ENCODE assay signal across 8 mouse cellular contexts in the genomic region with DNA sequence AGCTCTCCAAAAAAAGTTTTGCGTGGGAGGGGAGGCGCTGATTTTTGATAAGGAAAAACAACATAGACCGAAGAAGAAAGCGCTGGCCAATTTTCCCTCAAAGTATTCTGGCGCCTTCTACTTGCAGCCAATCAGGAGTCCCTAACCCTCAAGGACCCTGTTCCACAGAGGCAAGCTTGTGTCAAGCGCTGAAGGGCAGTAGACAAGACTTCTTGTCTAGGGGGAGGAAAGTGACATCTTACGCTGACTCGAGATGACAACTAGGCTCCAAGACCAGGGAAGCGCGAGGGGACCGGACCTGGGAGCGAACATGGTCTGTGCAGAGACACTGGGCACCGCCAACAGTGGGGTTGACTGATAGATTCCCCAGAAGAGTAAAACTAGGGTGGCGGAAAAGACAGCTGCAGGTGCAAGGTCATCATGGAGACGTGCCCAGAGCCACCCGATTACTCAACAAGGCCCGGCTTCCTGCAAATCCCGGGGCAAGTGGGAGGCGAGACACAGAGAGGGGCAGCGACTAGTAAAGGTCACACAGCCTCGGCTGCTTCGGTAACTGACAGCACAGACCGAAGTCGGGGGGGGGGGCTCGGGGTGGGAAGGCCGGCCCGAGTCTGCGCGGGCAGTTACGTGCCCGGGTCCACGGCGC. TPM values are rescaled to one million over a fixed set of nuclear protein-coding genes. Genes with fewer than 3 reads are reported as not detected.
DNase-seq lines count a peak whose midpoint lies in the region; ATAC-seq and TF ChIP-seq lines count a peak whose summit lies in the region.

No protein-coding gene starts in this region.

- no peak for TF ChIP-seq POLR2A in thymus, adult 2 months (IDR thresholded peaks at IDR 0.05; ENCODE audit: control insufficient read depth, extremely low read depth, insufficient read depth, low read length, poor library complexity)
- TF ChIP-seq POLR2A in myocyte (IDR thresholded peaks at IDR 0.05; ENCODE audit: insufficient read length, low read depth): no peak

- peaks cover 89% of the 10 kb centered on the region for H3K79me2 ChIP-seq in myocyte (ENCODE audit: control insufficient read depth, insufficient read depth)

- H3K36me3 ChIP-seq in thymus, adult 2 months (ENCODE audit: control insufficient read depth, insufficient read depth, low read length): peaks cover 31% of the 10 kb centered on the region
- H3K36me3 ChIP-seq in hindbrain, embryonic 16.5 days (ENCODE audit: control insufficient read depth, insufficient read depth, low read length): peaks cover 19% of the 10 kb centered on the region
- H3K36me3 ChIP-seq in liver, embryonic 13.5 days: peaks cover 70% of the 10 kb centered on the region
- peaks cover 38% of the 10 kb centered on the region for H3K36me3 ChIP-seq in myocyte (ENCODE audit: control insufficient read depth, insufficient read depth)

- H3ac ChIP-seq in myocyte (ENCODE audit: control insufficient read depth, insufficient read length): peak overlapping the region; percentile 85

- WGBS in thymus, adult 2 months: under 1% methylated on average over 33 of the region's 33 CpGs
- WGBS in hindbrain, embryonic 16.5 days: 2% methylated on average over 33 of the region's 33 CpGs
- under 1% methylated on average over 33 of the region's 33 CpGs for WGBS in liver, embryonic 13.5 days (ENCODE audit: insufficient replicate concordance)

- no peaks in the 10 kb centered on the region for H3K9me3 ChIP-seq in hindbrain, embryonic 16.5 days (ENCODE audit: control insufficient read depth, low read length)
- no peaks in the 10 kb centered on the region for H3K9me3 ChIP-seq in liver, embryonic 13.5 days (replicated peaks)

- peak overlapping the region; percentile 73 for H3K4me3 ChIP-seq in thymus, adult 2 months (ENCODE audit: control insufficient read depth, insufficient read depth, low read length)
- peak overlapping the region; percentile 88 for H3K4me3 ChIP-seq in gastrocnemius, adult 2 months
- H3K4me3 ChIP-seq in hindbrain, embryonic 16.5 days (ENCODE audit: low read length): peak overlapping the region; percentile 86
- peak overlapping the region; percentile 95 for H3K4me3 ChIP-seq in liver, embryonic 13.5 days (replicated peaks)
- peak overlapping the region; percentile 97 for H3K4me3 ChIP-seq in myocyte

- H3K4me2 ChIP-seq in hindbrain, embryonic 16.5 days (ENCODE audit: low read length): peak overlapping the region; percentile 96
- peak overlapping the region; percentile 92 for H3K4me2 ChIP-seq in liver, embryonic 13.5 days
- H3K4me2 ChIP-seq in myocyte (ENCODE audit: low read depth): peak overlapping the region; percentile 93

- no peaks in the 10 kb centered on the region for H3K27me3 ChIP-seq in thymus, adult 2 months (ENCODE audit: control insufficient read depth, insufficient read depth, low read length)
- H3K27me3 ChIP-seq in hindbrain, embryonic 16.5 days (replicated peaks; ENCODE audit: control insufficient read depth, insufficient read depth, low read length): no peaks in the 10 kb centered on the region
- no peaks in the 10 kb centered on the region for H3K27me3 ChIP-seq in liver, embryonic 13.5 days
- no peaks in the 10 kb centered on the region for H3K27me3 ChIP-seq in myocyte (ENCODE audit: control insufficient read depth, insufficient read depth, insufficient read length)

- peak overlapping the region; percentile 89 for H3K9ac ChIP-seq in hindbrain, embryonic 16.5 days (ENCODE audit: low read depth, low read length)
- peak overlapping the region; percentile 94 for H3K9ac ChIP-seq in liver, embryonic 13.5 days

- H3K27ac ChIP-seq in thymus, adult 2 months (ENCODE audit: control insufficient read depth, insufficient read depth, low read length): peak overlapping the region; percentile 72
- peak overlapping the region; percentile 100 for H3K27ac ChIP-seq in gastrocnemius, adult 2 months
- peak overlapping the region; percentile 95 for H3K27ac ChIP-seq in hindbrain, embryonic 16.5 days (ENCODE audit: low read depth, low read length)
- H3K27ac ChIP-seq in liver, embryonic 13.5 days: peak overlapping the region; percentile 96

- intact Hi-C loops in gastrocnemius, adult 2 months (cut with DNase I): no loop called here

- no peak for DNase-seq in thymus, adult 2 months
- DNase-seq in thymus, postnatal 14 days: no peak
- DNase-seq in c-Kit-positive CD71-positive TER-119-negative erythroid progenitor cells, embryonic 14.5 days (ENCODE audit: low read depth): peak; percentile 34
- peak; percentile 80 for DNase-seq in gastrocnemius, adult 2 months
- DNase-seq in liver, embryonic 13.5 days: peak; percentile 34
- no peak for DNase-seq in thymus, adult 18-20 months

- no peak for ATAC-seq in hindbrain, embryonic 16.5 days
- ATAC-seq in liver, embryonic 13.5 days (ENCODE audit: low read depth): no peak

- TF ChIP-seq CTCF in thymus, adult 2 months (IDR thresholded peaks at IDR 0.05; ENCODE audit: borderline replicate concordance, control insufficient read depth, extremely low read depth, insufficient read depth, low read length, poor library complexity): no peak
- TF ChIP-seq CTCF in gastrocnemius, adult 2 months (IDR thresholded peaks at IDR 0.05): no peak

- peaks cover 25% of the 10 kb centered on the region for H3K4me1 ChIP-seq in thymus, adult 2 months (replicated peaks; ENCODE audit: control insufficient read depth, insufficient read depth, low read length)
- peaks cover 49% of the 10 kb centered on the region for H3K4me1 ChIP-seq in hindbrain, embryonic 16.5 days (ENCODE audit: control insufficient read depth, insufficient read depth, low read depth, low read length)
- peaks cover 64% of the 10 kb centered on the region for H3K4me1 ChIP-seq in liver, embryonic 13.5 days (replicated peaks)

TF ChIP-seq in myocyte, 11 proteins besides CTCF, POLR2A, EP300 and RAD21:
- TF ChIP-seq USF1 (IDR thresholded peaks at IDR 0.05; ENCODE audit: low read depth) (no peak), MYOG (IDR thresholded peaks at IDR 0.05; ENCODE audit: control insufficient read depth in 1 of 3, insufficient read depth in 1 of 3, insufficient read length in 2 of 3, low read depth in 2 of 3) (peak in 1 of 3 experiments; percentile 9), MYOD1 (IDR thresholded peaks at IDR 0.05; ENCODE audit: control insufficient read depth in 1 of 3, insufficient read length in 2 of 3, low read depth in 2 of 3) (no peak), CEBPB (IDR thresholded peaks at IDR 0.05; ENCODE audit: insufficient read depth, poor library complexity, severe bottlenecking) (0 out of 2 replicates have a peak, but pooled peaks have one; percentile 23)
TF ChIP-seq in myocyte: peak in this region for 2.

RNA-seq across cellular contexts. Expression of a gene that starts 0.7 kb away (rescaled TPM):
- 196 and 199 TPM in 2 replicates for polyA plus RNA-seq in thymus, adult 2 months (2012; rRNA removed)
- 10 to 100 TPM; 38.5 to 41.1 TPM for total RNA-seq in gastrocnemius, adult 2 months (2021)
- polyA plus RNA-seq in hindbrain, embryonic 16.5 days (2015; fragmentation: Nextera tagmentation; extraction: Ambion mirVana): 56.7 and 66.1 TPM in 2 replicates
- polyA plus RNA-seq in liver, embryonic 13.5 days (2015; fragmentation: Nextera tagmentation; extraction: Ambion mirVana): 37.5 and 40.7 TPM in 2 replicates
- polyA plus RNA-seq in myocyte (2012; fragmentation: generic; extraction: Trizol): 35.3 TPM

RNA-seq across cellular contexts. Expression of a gene that starts 0.9 kb away (rescaled TPM):
- polyA plus RNA-seq in thymus, adult 2 months (2012; rRNA removed): 196 and 222 TPM in 2 replicates
- total RNA-seq in gastrocnemius, adult 2 months (2021): 10 to 100 TPM; 43.0 to 46.7 TPM
- 95.5 and 109 TPM in 2 replicates for polyA plus RNA-seq in hindbrain, embryonic 16.5 days (2015; fragmentation: Nextera tagmentation; extraction: Ambion mirVana)
- polyA plus RNA-seq in liver, embryonic 13.5 days (2015; fragmentation: Nextera tagmentation; extraction: Ambion mirVana): 44.4 and 59.7 TPM in 2 replicates
- 58.9 TPM for polyA plus RNA-seq in myocyte (2012; fragmentation: generic; extraction: Trizol)

RNA-seq across cellular contexts. Expression of a gene that starts 25.8 kb away (rescaled TPM):
- 117 and 145 TPM in 2 replicates for polyA plus RNA-seq in thymus, adult 2 months (2012; rRNA removed)
- 100 to 1,000 TPM; 107 to 167 TPM for total RNA-seq in gastrocnemius, adult 2 months (2021)
- polyA plus RNA-seq in hindbrain, embryonic 16.5 days (2015; fragmentation: Nextera tagmentation; extraction: Ambion mirVana): 186 and 221 TPM in 2 replicates
- polyA plus RNA-seq in liver, embryonic 13.5 days (2015; fragmentation: Nextera tagmentation; extraction: Ambion mirVana): 157 and 167 TPM in 2 replicates
- 587 TPM for polyA plus RNA-seq in myocyte (2012; fragmentation: generic; extraction: Trizol)

RNA-seq across cellular contexts. Expression of a gene that starts 29.5 kb away (rescaled TPM):
- polyA plus RNA-seq in thymus, adult 2 months (2012; rRNA removed): 3,463 and 3,864 TPM in 2 replicates
- total RNA-seq in gastrocnemius, adult 2 months (2021): 100 to 1,000 TPM; 589 to 687 TPM
- polyA plus RNA-seq in hindbrain, embryonic 16.5 days (2015; fragmentation: Nextera tagmentation; extraction: Ambion mirVana): 823 and 876 TPM in 2 replicates
- 1,217 and 1,404 TPM in 2 replicates for polyA plus RNA-seq in liver, embryonic 13.5 days (2015; fragmentation: Nextera tagmentation; extraction: Ambion mirVana)
- 3,746 TPM for polyA plus RNA-seq in myocyte (2012; fragmentation: generic; extraction: Trizol)

RNA-seq across cellular contexts. Expression of a gene that starts 29.5 kb away (rescaled TPM):
- polyA plus RNA-seq in thymus, adult 2 months (2012; rRNA removed): 10.6 and 13.1 TPM in 2 replicates
- total RNA-seq in gastrocnemius, adult 2 months (2021): 1 to 10 TPM in 1 of 2 experiments, under 1 TPM in 1; 0.89 to 1.1 TPM
- polyA plus RNA-seq in hindbrain, embryonic 16.5 days (2015; fragmentation: Nextera tagmentation; extraction: Ambion mirVana): 0.95 and 1.1 TPM in 2 replicates
- polyA plus RNA-seq in liver, embryonic 13.5 days (2015; fragmentation: Nextera tagmentation; extraction: Ambion mirVana): 0.08 and 0.14 TPM in 2 replicates
- polyA plus RNA-seq in myocyte (2012; fragmentation: generic; extraction: Trizol): 0.28 TPM

Comparison
In these comparisons a context has a peak if more than half of its experiments do, and no peak if none do; other contexts are left out.
1. DNase-seq: peak in c-Kit-positive CD71-positive TER-119-negative erythroid progenitor cells, embryonic 14.5 days (single experiment), gastrocnemius, adult 2 months (single experiment) and liver, embryonic 13.5 days (single experiment); none in thymus, adult 2 months (single experiment), thymus, postnatal 14 days (single experiment) and thymus, adult 18-20 months (0 of 2).
2. Peak in every context shown above with its lines, with median percentiles within 50 percentile points of each other: H3K27ac ChIP-seq, H3K4me3 ChIP-seq and H3K4me2 ChIP-seq.